ENCODE assay signal across 10 mouse cellular contexts in the genomic region with DNA sequence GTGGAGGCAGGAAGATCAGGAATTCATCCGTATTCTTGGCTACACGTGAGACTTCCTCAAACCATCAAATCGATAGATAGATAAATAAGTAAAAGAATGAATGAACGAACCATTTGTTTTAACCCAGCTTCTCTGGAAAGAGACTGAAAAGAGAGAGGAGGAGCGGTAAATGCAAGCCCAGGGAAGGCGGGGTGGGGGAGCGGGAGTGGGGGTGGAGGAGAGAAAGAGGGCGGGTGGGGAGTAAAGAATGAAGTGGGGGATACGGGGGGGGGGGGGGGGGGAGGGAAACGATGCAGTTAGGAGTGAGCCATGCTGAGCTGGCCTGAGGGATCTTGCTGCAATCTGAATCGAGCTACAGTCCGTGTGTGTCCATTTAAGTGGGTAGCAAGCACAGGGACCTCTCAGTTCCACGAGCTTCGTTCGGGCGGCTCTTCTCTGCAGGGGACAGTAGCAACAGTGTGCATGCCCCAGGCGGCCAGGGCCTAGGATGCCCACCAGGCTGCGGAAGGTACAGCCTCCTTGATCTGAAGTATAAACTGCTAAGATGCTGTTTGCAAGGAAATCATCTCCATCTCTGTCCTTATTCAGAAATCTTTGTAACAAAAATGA. TPM values are rescaled to one million over a fixed set of nuclear protein-coding genes. Genes with fewer than 3 reads are reported as not detected.
DNase-seq lines count a peak whose midpoint lies in the region; ATAC-seq and TF ChIP-seq lines count a peak whose summit lies in the region.
"Had no signal": no experiment of that assay in that cellular context is flagged by ENCODE, and none has a peak within 500 bp of the region (broad histone marks: within the 10 kb centered on the region; RNA-seq: fewer than 3 reads in every experiment).

No protein-coding gene starts in this region.

- H3K9ac ChIP-seq in forebrain, embryonic 15.5 days (replicated peaks) = peak overlapping the region; percentile 31; the same call in 1 of the 2 replicates
- no peak overlapping the region for H3K9ac ChIP-seq in liver, postnatal 0 days (replicated peaks)

- H3K27ac ChIP-seq in heart, embryonic 10.5 days = no peak overlapping the region
- no peak overlapping the region for H3K27ac ChIP-seq in forebrain, embryonic 15.5 days (replicated peaks)
- H3K27ac ChIP-seq in liver, postnatal 0 days (ENCODE audit: low read depth) = no peak overlapping the region

- no peaks in the 10 kb centered on the region for H3K9me3 ChIP-seq in heart, embryonic 10.5 days
- no peaks in the 10 kb centered on the region for H3K9me3 ChIP-seq in forebrain, embryonic 15.5 days
- H3K9me3 ChIP-seq in liver, postnatal 0 days (ENCODE audit: low read length) = no peaks in the 10 kb centered on the region

- no peaks in the 10 kb centered on the region for H3K36me3 ChIP-seq in heart, embryonic 10.5 days
- no peaks in the 10 kb centered on the region for H3K36me3 ChIP-seq in forebrain, embryonic 15.5 days
- no peaks in the 10 kb centered on the region for H3K36me3 ChIP-seq in liver, postnatal 0 days (replicated peaks; ENCODE audit: insufficient read depth, low read length)

- 4% methylated on average over 18 of the region's 18 CpGs for WGBS in heart, embryonic 10.5 days
- WGBS in forebrain, embryonic 15.5 days = 4% methylated on average over 15 of the region's 18 CpGs
- 14% methylated on average over 16 of the region's 18 CpGs for WGBS in liver, postnatal 0 days (ENCODE audit: insufficient replicate concordance)

- no peak for TF ChIP-seq CTCF in brain, embryonic 14.5 days (IDR thresholded peaks at IDR 0.05; ENCODE audit: borderline replicate concordance, extremely low read depth, insufficient read depth, insufficient read length)
- no peak for TF ChIP-seq CTCF in liver, postnatal 0 days (IDR thresholded peaks at IDR 0.05; ENCODE audit: low read depth)

- H3K4me1 ChIP-seq in heart, embryonic 10.5 days = peaks cover 9% of the 10 kb centered on the region; the same call in 1 of the 2 replicates
- H3K4me1 ChIP-seq in forebrain, embryonic 15.5 days = peaks cover 3% of the 10 kb centered on the region; the same call in 1 of the 2 replicates
- no peaks in the 10 kb centered on the region for H3K4me1 ChIP-seq in liver, postnatal 0 days (ENCODE audit: insufficient read depth)

- peak overlapping the region; percentile 49 for H3K4me2 ChIP-seq in forebrain, embryonic 15.5 days (replicated peaks)
- H3K4me2 ChIP-seq in liver, postnatal 0 days (ENCODE audit: low read depth, low read length) = peak overlapping the region; percentile 62

- TF ChIP-seq EP300 in liver, postnatal 0 days (IDR thresholded peaks at IDR 0.05; ENCODE audit: low read depth) = no peak

- H3K4me3 ChIP-seq in heart, embryonic 10.5 days = peak overlapping the region; percentile 49
- H3K4me3 ChIP-seq in forebrain, embryonic 15.5 days = peak overlapping the region; percentile 29
- H3K4me3 ChIP-seq in liver, postnatal 0 days (ENCODE audit: low read depth, low read length) = 0 out of 2 replicates have a peak overlapping the region, but pooled peaks have one; percentile 27
- H3K4me3 ChIP-seq: megakaryocyte, embryonic 14.5 days had no signal

- H3K27me3 ChIP-seq in heart, embryonic 10.5 days (ENCODE audit: insufficient read depth, poor library complexity, severe bottlenecking) = peaks cover 6% of the 10 kb centered on the region; the same call in 1 of the 2 replicates
- H3K27me3 ChIP-seq in forebrain, embryonic 15.5 days = no peaks in the 10 kb centered on the region
- no peaks in the 10 kb centered on the region for H3K27me3 ChIP-seq in liver, postnatal 0 days (ENCODE audit: insufficient read depth, low read length)
- H3K27me3 ChIP-seq: CH12.LX had no signal

- DNase-seq in heart, embryonic 10.5 days (ENCODE audit: low spot score) = peak; percentile 74
- DNase-seq in heart, adult 8-10 months (ENCODE audit: low spot score) = no peak
- DNase-seq in brain, embryonic 14.5 days (ENCODE audit: low read depth) = peak; percentile 45
- DNase-seq in liver, postnatal 0 days = no peak
- DNase-seq in Muller cell, postnatal 12 days (ENCODE audit: inconsistent ontology term) = no peak
- no peak for DNase-seq in lung, postnatal 4 days

- peak; percentile 48; the same call in 1 of the 2 replicates for ATAC-seq in forebrain, embryonic 15.5 days (replicated peaks)
- no peak for ATAC-seq in liver, postnatal 0 days
- ATAC-seq in megakaryocyte progenitor cell, adult 5-6 weeks (replicated peaks; ENCODE audit: poor library complexity) = no peak

- TF ChIP-seq POLR2A in brain, embryonic 14.5 days (IDR thresholded peaks at IDR 0.05; ENCODE audit: borderline replicate concordance, extremely low read depth, insufficient read depth, insufficient read length, poor library complexity, severe bottlenecking) = no peak

RNA-seq across cellular contexts. Expression of gene Cdk15, which starts 3.3 kb away (rescaled TPM):
- 0.20 TPM in 1 of 2 replicates, not detected in the other for polyA plus RNA-seq in heart, embryonic 10.5 days (2016; fragmentation: Nextera tagmentation; extraction: Ambion mirVana)
- not detected for total RNA-seq in heart, adult 8-10 months (2022)
- polyA plus RNA-seq in brain, embryonic 14.5 days (2012; rRNA removed) = 0.30 and 0.41 TPM in 2 replicates
- 0.20 and 0.47 TPM in 2 replicates for polyA plus RNA-seq in forebrain, embryonic 15.5 days (2015; fragmentation: Nextera tagmentation; extraction: Ambion mirVana)
- polyA plus RNA-seq in liver, postnatal 0 days (2015; fragmentation: Nextera tagmentation; extraction: Ambion mirVana) = 0.20 TPM in 1 of 2 replicates, not detected in the other
- total RNA-seq in megakaryocyte progenitor cell, adult 5-6 weeks (2015) = not detected in 2 replicates
- not detected in 2 replicates for total RNA-seq in megakaryocyte progenitor cell, adult 5-6 weeks (2017)

RNA-seq across cellular contexts. Expression of gene Als2, which starts 16.4 kb away (rescaled TPM):
- 12.2 and 14.0 TPM in 2 replicates for polyA plus RNA-seq in heart, embryonic 10.5 days (2016; fragmentation: Nextera tagmentation; extraction: Ambion mirVana)
- total RNA-seq in heart, adult 8-10 months (2022) = 10 to 100 TPM; 10.6 to 10.9 (median 10.7) TPM
- 13.6 and 20.4 TPM in 2 replicates for polyA plus RNA-seq in brain, embryonic 14.5 days (2012; rRNA removed)
- 18.0 and 20.6 TPM in 2 replicates for polyA plus RNA-seq in forebrain, embryonic 15.5 days (2015; fragmentation: Nextera tagmentation; extraction: Ambion mirVana)
- polyA plus RNA-seq in liver, postnatal 0 days (2015; fragmentation: Nextera tagmentation; extraction: Ambion mirVana) = 4.9 and 5.8 TPM in 2 replicates
- total RNA-seq in megakaryocyte progenitor cell, adult 5-6 weeks (2015) = 4.1 and 6.4 TPM in 2 replicates
- 8.8 and 12.9 TPM in 2 replicates for total RNA-seq in megakaryocyte progenitor cell, adult 5-6 weeks (2017)

Comparison
In these comparisons a context has a peak if more than half of its experiments do, and no peak if none do; other contexts are left out.
1. DNase-seq: peak in heart, embryonic 10.5 days (single experiment) and brain, embryonic 14.5 days (single experiment); none in heart, adult 8-10 months (single experiment), liver, postnatal 0 days (single experiment), Muller cell, postnatal 12 days (single experiment) and lung, postnatal 4 days (0 of 2).
2. Peak in every context shown above with its lines, with median percentiles within 50 percentile points of each other: H3K4me3 ChIP-seq.